In the genomic region with DNA sequence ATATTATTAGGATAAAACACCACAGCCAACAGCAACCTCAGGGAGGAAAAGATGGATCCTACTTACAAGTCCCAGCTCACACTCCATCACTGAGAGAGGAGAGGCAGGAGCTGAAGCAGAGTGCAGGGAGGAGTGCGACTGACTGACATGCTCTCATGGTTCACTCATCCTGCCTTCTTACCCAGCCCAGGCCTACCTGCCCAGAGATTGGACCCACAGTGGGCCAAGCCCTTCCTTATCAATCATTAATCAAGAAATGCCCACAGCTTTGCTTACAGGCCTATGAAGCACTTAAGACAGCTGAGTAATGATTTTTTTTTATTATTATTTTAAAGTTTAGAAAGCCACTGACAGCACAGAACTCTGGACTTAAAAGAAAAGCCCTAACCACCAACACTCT, we compare ENCODE assay signal across 26 mouse cellular contexts. TPM values are rescaled to one million over a fixed set of nuclear protein-coding genes. Genes with fewer than 3 reads are reported as not detected.
A peak's percentile ranks its signal among the peaks of the same experiment; 100 is the strongest.
DNase-seq lines count a peak whose midpoint lies in the region; ATAC-seq and TF ChIP-seq lines count a peak whose summit lies in the region.
"Had no signal": no experiment of that assay in that cellular context is flagged by ENCODE, and none has a peak within 500 bp of the region (broad histone marks: within the 10 kb centered on the region; RNA-seq: fewer than 3 reads in every experiment).

No protein-coding gene starts in this region.

- H3K4me2 ChIP-seq in liver, embryonic 11.5 days = no peak overlapping the region
- H3K4me2 ChIP-seq in kidney, postnatal 0 days (ENCODE audit: low read length) = no peak overlapping the region
- H3K4me2 ChIP-seq: embryonic facial prominence, embryonic 13.5 days; limb, embryonic 15.5 days; liver, embryonic 15.5 days; lung, embryonic 14.5 days had no signal

- H3K9me3 ChIP-seq in liver, embryonic 11.5 days (ENCODE audit: control insufficient read depth, low read length) = no peaks in the 10 kb centered on the region
- no peaks in the 10 kb centered on the region for H3K9me3 ChIP-seq in kidney, postnatal 0 days (replicated peaks; ENCODE audit: low read length)
- H3K9me3 ChIP-seq: embryonic facial prominence, embryonic 13.5 days; forebrain, embryonic 10.5 days; hindbrain, embryonic 10.5 days; limb, embryonic 10.5 days; limb, embryonic 15.5 days; liver, embryonic 15.5 days had no signal

- no peak for TF ChIP-seq POLR2A in liver, adult 2 months (IDR thresholded peaks at IDR 0.05; ENCODE audit: extremely low read depth, insufficient read depth, low read length)

- ATAC-seq in liver, embryonic 11.5 days (replicated peaks; ENCODE audit: low FRiP score) = no peak
- peak; percentile 88 for ATAC-seq in kidney, postnatal 0 days (replicated peaks; ENCODE audit: low FRiP score, low read depth)
- ATAC-seq: forebrain, postnatal 0 days; hindbrain, postnatal 0 days; midbrain, embryonic 16.5 days; Patski had no signal

- no peaks in the 10 kb centered on the region for H3K4me1 ChIP-seq in liver, adult 2 months (ENCODE audit: control insufficient read depth, insufficient read depth, low read length)
- H3K4me1 ChIP-seq in liver, embryonic 11.5 days (replicated peaks; ENCODE audit: control insufficient read depth, insufficient read depth, low read length) = no peaks in the 10 kb centered on the region
- peaks cover 13% of the 10 kb centered on the region; the same call in 1 of the 2 replicates for H3K4me1 ChIP-seq in kidney, postnatal 0 days (replicated peaks; ENCODE audit: insufficient read depth, low read length)
- H3K4me1 ChIP-seq: liver, embryonic 15.5 days had no signal

- H3K36me3 ChIP-seq in liver, adult 2 months (ENCODE audit: control insufficient read depth, insufficient read depth, low read length) = no peaks in the 10 kb centered on the region
- H3K36me3 ChIP-seq in liver, embryonic 11.5 days (ENCODE audit: control insufficient read depth, insufficient read depth, low read length) = no peaks in the 10 kb centered on the region
- H3K36me3 ChIP-seq in kidney, postnatal 0 days (ENCODE audit: insufficient read depth, low read length) = no peaks in the 10 kb centered on the region
- H3K36me3 ChIP-seq: embryonic facial prominence, embryonic 13.5 days; forebrain, embryonic 10.5 days; hindbrain, embryonic 10.5 days; limb, embryonic 10.5 days; limb, embryonic 15.5 days; liver, embryonic 15.5 days had no signal

- peak; percentile 27 for DNase-seq in liver, adult 2 months (ENCODE audit: extremely low read depth, low read depth, low spot score)
- DNase-seq in liver, embryonic 11.5 days (ENCODE audit: low spot score) = no peak
- peak; percentile 57 to 79 for DNase-seq in kidney, adult 8-10 months
- DNase-seq in kidney, postnatal 0 days (ENCODE audit: low spot score) = no peak
- no peak for DNase-seq in adrenal gland, adult 18-20 months (ENCODE audit: low spot score in 2 of 2)
- DNase-seq in cerebellum, adult 18-20 months = no peak
- DNase-seq in heart, adult 18-20 months = no peak
- DNase-seq: adrenal gland, postnatal 14 days; cerebellum, adult 11-12 months; cerebellum, postnatal 10 days; forebrain, postnatal 0 days; heart, postnatal 14 days; lung, embryonic 14.5 days; lung, postnatal 14 days; right cerebral cortex, adult 18-20 months; spleen, adult 18-20 months; thymus, postnatal 14 days had no signal

- H3K27ac ChIP-seq in liver, adult 2 months (replicated peaks; ENCODE audit: insufficient read depth, low read depth, low read length) = no peak overlapping the region
- no peak overlapping the region for H3K27ac ChIP-seq in liver, embryonic 11.5 days (ENCODE audit: low read depth, low read length)
- no peak overlapping the region for H3K27ac ChIP-seq in kidney, postnatal 0 days
- H3K27ac ChIP-seq: embryonic facial prominence, embryonic 13.5 days; forebrain, embryonic 10.5 days; hindbrain, embryonic 10.5 days; hindbrain, postnatal 0 days; limb, embryonic 10.5 days; limb, embryonic 15.5 days; liver, embryonic 15.5 days had no signal

- H3K9ac ChIP-seq in liver, adult 2 months (ENCODE audit: low read depth, low read length) = no peak overlapping the region
- no peak overlapping the region for H3K9ac ChIP-seq in liver, embryonic 11.5 days (ENCODE audit: low read depth, low read length)
- H3K9ac ChIP-seq in kidney, postnatal 0 days (ENCODE audit: low read depth, low read length) = no peak overlapping the region
- H3K9ac ChIP-seq: embryonic facial prominence, embryonic 13.5 days; forebrain, postnatal 0 days; limb, embryonic 15.5 days; liver, embryonic 15.5 days; lung, embryonic 14.5 days had no signal

- no peak for TF ChIP-seq CTCF in liver, adult 2 months (IDR thresholded peaks at IDR 0.05; ENCODE audit: low read depth, low read length)
- no peak for TF ChIP-seq CTCF in kidney, postnatal 0 days (IDR thresholded peaks at IDR 0.05; ENCODE audit: low read depth)

- H3K79me2 ChIP-seq in liver, adult 2 months (ENCODE audit: control insufficient read depth, insufficient read depth, low read length) = peaks cover 11% of the 10 kb centered on the region; the same call in 1 of the 2 replicates

- no peak overlapping the region for H3K4me3 ChIP-seq in liver, adult 2 months (ENCODE audit: insufficient read depth, low read depth, low read length)
- H3K4me3 ChIP-seq in liver, embryonic 11.5 days (ENCODE audit: low read depth, low read length) = no peak overlapping the region
- no peak overlapping the region for H3K4me3 ChIP-seq in kidney, postnatal 0 days (replicated peaks; ENCODE audit: low read depth, low read length)
- H3K4me3 ChIP-seq: embryonic facial prominence, embryonic 13.5 days; forebrain, embryonic 10.5 days; hindbrain, embryonic 10.5 days; limb, embryonic 10.5 days; limb, embryonic 15.5 days; liver, embryonic 15.5 days had no signal

- WGBS in liver, adult 2 months = 28% methylated on average over 1 of the region's 1 CpGs
- WGBS in liver, embryonic 11.5 days = 66% methylated on average over 1 of the region's 1 CpGs
- WGBS in kidney, postnatal 0 days = 50% methylated on average over 1 of the region's 1 CpGs

- H3K27me3 ChIP-seq in liver, adult 2 months (ENCODE audit: control insufficient read depth, insufficient read depth, low read length) = no peaks in the 10 kb centered on the region
- H3K27me3 ChIP-seq in liver, embryonic 11.5 days (replicated peaks; ENCODE audit: control insufficient read depth, insufficient read depth, low read length) = no peaks in the 10 kb centered on the region
- H3K27me3 ChIP-seq in kidney, postnatal 0 days (ENCODE audit: insufficient read depth, low read length) = no peaks in the 10 kb centered on the region
- H3K27me3 ChIP-seq: embryonic facial prominence, embryonic 13.5 days; limb, embryonic 15.5 days; liver, embryonic 15.5 days; Patski had no signal

RNA-seq across cellular contexts. Expression of a gene that starts 7.6 kb away (rescaled TPM):
- 18.4 and 19.3 TPM in 2 replicates for total RNA-seq in liver, adult 2 months (2014; rRNA removed)
- polyA plus RNA-seq in liver, adult 2 months (2012; rRNA removed) = 5.3 and 5.8 TPM in 2 replicates
- 6.3 and 6.7 TPM in 2 replicates for polyA plus RNA-seq in liver, embryonic 11.5 days (2014; fragmentation: Nextera tagmentation; extraction: Ambion mirVana)
- 18.9 and 21.8 TPM in 2 replicates for polyA plus RNA-seq in kidney, postnatal 0 days (2015; fragmentation: Nextera tagmentation; extraction: Ambion mirVana)
- total RNA-seq in adrenal gland, adult 18-20 months (2021) = 10 to 100 TPM; 20.9 to 23.9 TPM
- total RNA-seq in heart, adult 18-20 months (2021) = 10 to 100 TPM; 35.6 to 36.6 TPM

Comparison
In these comparisons a context has a peak if more than half of its experiments do, and no peak if none do; other contexts are left out.
1. DNase-seq: peak in liver, adult 2 months (single experiment) and kidney, adult 8-10 months (2 of 2); none in liver, embryonic 11.5 days (single experiment), kidney, postnatal 0 days (single experiment), adrenal gland, adult 18-20 months (0 of 2), cerebellum, adult 18-20 months (0 of 2) and heart, adult 18-20 months (0 of 2).